Mouse (Mus musculus): ENCODE data around the gene Sdr39u1. TPM values are rescaled to one million over a fixed set of nuclear protein-coding genes. Genes with fewer than 3 reads are reported as not detected.

Sdr39u1 gene
- total RNA-seq (2014; fragmentation: Nextera tagmentation) (7.8 and 17.0 TPM in 2 replicates), total RNA-seq (2017) (3.9 and 6.7 TPM in 2 replicates)

- ATAC-seq (replicated peaks; ENCODE audit: low FRiP score, low TSS enrichment, poor library complexity, severe bottlenecking) = peak; percentile 91
Measured at GRCm38 (mm10) chr14:55899701-55900413, at the start of gene Sdr39u1. Gene Sdr39u1, minus strand, starts transcription at chr14:55900293.

GRCm38 (mm10) chr14:55946269-55946969, 46.3 kb upstream of the Sdr39u1 start:
- no peak for ATAC-seq (replicated peaks; ENCODE audit: low FRiP score, low TSS enrichment, poor library complexity, severe bottlenecking)

GRCm38 (mm10) chr14:55944575-55944974, 44.5 kb upstream of the Sdr39u1 start, which contains the start of gene Cma1:
Gene Cma1, minus strand, starts transcription at chr14:55944675.
- ATAC-seq (replicated peaks; ENCODE audit: low FRiP score, low TSS enrichment, poor library complexity, severe bottlenecking) = no peak

- no peak for ATAC-seq (replicated peaks; ENCODE audit: low FRiP score, low TSS enrichment, poor library complexity, severe bottlenecking)
Measured at GRCm38 (mm10) chr14:55943601-55944000, 43.5 kb upstream of the Sdr39u1 start.

- ATAC-seq (replicated peaks; ENCODE audit: low FRiP score, low TSS enrichment, poor library complexity, severe bottlenecking) = no peak
Measured at GRCm38 (mm10) chr14:55940070-55940800, 40.1 kb upstream of the Sdr39u1 start.

- ATAC-seq (replicated peaks; ENCODE audit: low FRiP score, low TSS enrichment, poor library complexity, severe bottlenecking) = no peak
Measured at GRCm38 (mm10) chr14:55933586-55933985, 33.5 kb upstream of the Sdr39u1 start.

GRCm38 (mm10) chr14:55929263-55929997, 29.3 kb upstream of the Sdr39u1 start:
- peak; percentile 31; the same call in 1 of the 2 replicates for ATAC-seq (replicated peaks; ENCODE audit: low FRiP score, low TSS enrichment, poor library complexity, severe bottlenecking)

GRCm38 (mm10) chr14:55926847-55927246, 26.8 kb upstream of the Sdr39u1 start:
- ATAC-seq (replicated peaks; ENCODE audit: low FRiP score, low TSS enrichment, poor library complexity, severe bottlenecking) = no peak

- peak; percentile 86 for ATAC-seq (replicated peaks; ENCODE audit: low FRiP score, low TSS enrichment, poor library complexity, severe bottlenecking)
Measured at GRCm38 (mm10) chr14:55922475-55923232, 22.6 kb upstream of the Sdr39u1 start.

GRCm38 (mm10) chr14:55918240-55919082, 18.4 kb upstream of the Sdr39u1 start:
- ATAC-seq (replicated peaks; ENCODE audit: low FRiP score, low TSS enrichment, poor library complexity, severe bottlenecking) = peak; percentile 62; the same call in 1 of the 2 replicates

- ATAC-seq (replicated peaks; ENCODE audit: low FRiP score, low TSS enrichment, poor library complexity, severe bottlenecking) = no peak
Measured at GRCm38 (mm10) chr14:55913406-55913805, 13.3 kb upstream of the Sdr39u1 start.

GRCm38 (mm10) chr14:55905518-55905917, 5.4 kb upstream of the Sdr39u1 start:
- ATAC-seq (replicated peaks; ENCODE audit: low FRiP score, low TSS enrichment, poor library complexity, severe bottlenecking) = peak; percentile 86; the same call in 1 of the 2 replicates

- ATAC-seq (replicated peaks; ENCODE audit: low FRiP score, low TSS enrichment, poor library complexity, severe bottlenecking) = no peak
Measured at GRCm38 (mm10) chr14:55900414-55900755, 292 bp upstream of the Sdr39u1 start.

- ATAC-seq (replicated peaks; ENCODE audit: low FRiP score, low TSS enrichment, poor library complexity, severe bottlenecking) = no peak
Measured at GRCm38 (mm10) chr14:55898947-55899346, 1.1 kb downstream of the Sdr39u1 start.

- no peak for ATAC-seq (replicated peaks; ENCODE audit: low FRiP score, low TSS enrichment, poor library complexity, severe bottlenecking)
Measured at GRCm38 (mm10) chr14:55897671-55898070, 2.4 kb downstream of the Sdr39u1 start.

GRCm38 (mm10) chr14:55886571-55887382, 13.3 kb downstream of the Sdr39u1 start:
- ATAC-seq (replicated peaks; ENCODE audit: low FRiP score, low TSS enrichment, poor library complexity, severe bottlenecking) = no peak

GRCm38 (mm10) chr14:55885791-55886271, 14.3 kb downstream of the Sdr39u1 start:
- peak; percentile 31 for ATAC-seq (replicated peaks; ENCODE audit: low FRiP score, low TSS enrichment, poor library complexity, severe bottlenecking)
